Mouse (Mus musculus) neural tube, embryonic 14.5 days (tissue): ENCODE data around the gene Clk2. TPM values are rescaled to one million over a fixed set of nuclear protein-coding genes. Genes with fewer than 3 reads are reported as not detected.
A peak's percentile ranks its signal among the peaks of the same experiment; 100 is the strongest.

Source experiments
- ATAC-seq: fragments of 200-750 bp; cut with Nextera tagmentation; 2 replicates; pipeline ENCODE4 v1.8.0; 2017; ENCODE audit warnings: low read depth, mild to moderate bottlenecking, moderate TSS enrichment, moderate library complexity
- H3K27ac ChIP-seq: fragments of 300-500 bp; sonication (generic); 2 replicates; pipeline ENCODE4 v1.5.1; 2014; ENCODE audit warnings: low read depth, mild to moderate bottlenecking, control low read depth, low read length, moderate library complexity, mixed read lengths
- H3K27me3 ChIP-seq: fragments of 300-500 bp; sonication (generic); 2 replicates; pipeline ENCODE4 v1.6.1; 2014; ENCODE audit warnings: low read length; ENCODE audit not compliant: control insufficient read depth, insufficient read depth
- H3K36me3 ChIP-seq: fragments of 300-500 bp; sonication (generic); 2 replicates; pipeline ENCODE4 v1.6.1; 2014; ENCODE audit warnings: low read length, mixed read lengths; ENCODE audit not compliant: control insufficient read depth, insufficient read depth
- H3K4me1 ChIP-seq: fragments of 300-500 bp; sonication (generic); 2 replicates; pipeline ENCODE4 v1.6.1; 2014; ENCODE audit warnings: low read length; ENCODE audit not compliant: control insufficient read depth, insufficient read depth
- H3K4me2 ChIP-seq: fragments of 300-500 bp; sonication (generic); 2 replicates; pipeline ENCODE4 v1.6.1; 2014; ENCODE audit warnings: mild to moderate bottlenecking, low read depth, low read length, control low read depth
- H3K4me3 ChIP-seq: fragments of 300-500 bp; sonication (generic); 2 replicates; pipeline ENCODE4 v1.5.1; 2014; ENCODE audit warnings: low read depth, low read length, control low read depth, mixed read lengths
- H3K9ac ChIP-seq: fragments of 300-500 bp; sonication (generic); replicated peaks from 2 replicates; pipeline ENCODE4 v1.6.1; 2014; ENCODE audit warnings: low read depth, mild to moderate bottlenecking, control low read depth, low read length, mixed read lengths
- H3K9me3 ChIP-seq: fragments of 300-500 bp; sonication (generic); 2 replicates; pipeline ENCODE4 v1.6.1; 2016; ENCODE audit warnings: low read length; ENCODE audit not compliant: control insufficient read depth
- WGBS: fragments of 180-500 bp; shearing (Covaris S2); extraction: QIAGEN DNeasy Blood & Tissue Kit; methylation state at CpG from one replicate; pipeline ENCODE4 v1.1.7; 2014; 5-methylcytosine and 5-hydroxymethylcytosine counted together
- polyA plus RNA-seq: library from polyadenylated mRNA; unstranded; fragments of >200 nt; fragmentation: Nextera tagmentation; extraction: Ambion mirVana; gene quantifications from 2 replicates; pipeline ENCODE4 v1.2.1, GENCODE M21; 2014

Clk2 gene
- polyA plus RNA-seq, 1 experiment from 2014 or later, result 19.6 TPM

DNA sequence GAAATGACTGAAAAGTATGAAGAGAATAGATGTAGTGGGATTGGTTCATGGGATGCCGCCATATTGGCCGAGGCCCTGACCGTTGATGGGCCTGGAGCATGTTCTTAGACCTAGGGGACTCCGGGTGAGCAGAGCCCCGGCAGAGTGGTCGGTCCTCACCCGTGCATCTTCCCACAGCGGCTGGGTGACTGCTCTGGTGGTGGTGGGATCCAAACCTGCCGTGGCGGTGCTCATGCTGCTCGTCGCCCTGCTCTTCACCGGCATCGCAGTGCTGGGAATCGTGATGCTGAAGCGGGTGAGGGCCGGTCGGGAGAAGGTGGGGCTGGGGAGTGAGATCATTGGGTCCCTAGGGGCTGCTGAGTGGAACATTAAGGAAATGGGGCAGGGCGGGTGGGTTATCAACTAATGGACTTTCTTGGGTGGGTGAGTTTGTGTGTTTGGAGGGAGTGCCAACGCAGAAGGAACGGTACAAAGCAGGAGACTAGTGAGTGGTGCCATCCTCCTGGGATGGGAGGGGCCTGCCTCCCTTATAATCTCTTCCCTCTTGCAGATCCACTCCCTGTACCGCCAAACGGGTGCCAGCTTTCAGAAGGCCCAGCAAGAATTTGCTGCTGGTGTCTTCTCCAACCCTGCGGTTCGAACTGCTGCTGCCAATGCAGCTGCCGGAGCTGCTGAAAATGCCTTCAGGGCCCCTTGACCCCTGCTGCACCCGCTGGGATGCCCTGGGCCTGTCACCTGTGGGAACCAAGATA is 17.3 kb downstream of the Clk2 start:
- peaks cover 22% of the 10 kb centered on the region for H3K36me3 ChIP-seq
- peaks cover 31% of the 10 kb centered on the region for H3K4me1 ChIP-seq
- H3K27ac ChIP-seq, result no peak overlapping the region
- H3K4me2 ChIP-seq, result no peak overlapping the region
- no peak overlapping the region for H3K9ac ChIP-seq
- 90% methylated on average over 27 of the region's 27 CpGs for WGBS
- no peaks in the 10 kb centered on the region for H3K27me3 ChIP-seq
- no peak overlapping the region for H3K4me3 ChIP-seq
- H3K9me3 ChIP-seq, result no peaks in the 10 kb centered on the region
- ATAC-seq, result no peak

- peak; percentile 2; the same call in 1 of the 2 replicates for ATAC-seq
- peak overlapping the region; percentile 71 for H3K9ac ChIP-seq
- H3K4me1 ChIP-seq, result peaks cover 31% of the 10 kb centered on the region
- peak overlapping the region; percentile 91 for H3K27ac ChIP-seq
- no peaks in the 10 kb centered on the region for H3K27me3 ChIP-seq
- WGBS, result 49% methylated on average over 7 of the region's 7 CpGs
- peaks cover 28% of the 10 kb centered on the region for H3K36me3 ChIP-seq
- peak overlapping the region; percentile 99 for H3K4me2 ChIP-seq
- no peaks in the 10 kb centered on the region for H3K9me3 ChIP-seq
- peak overlapping the region; percentile 45 for H3K4me3 ChIP-seq
Measured at GRCm38 (mm10) chr3:89182531-89183057, 18.0 kb downstream of the Clk2 start.

GRCm38 (mm10) chr3:89183058-89183958 is 18.7 kb downstream of the Clk2 start, which contains the start of gene Fam189b:
Gene Fam189b (plus strand): TSS chr3:89183143.
- Histone ChIP-seq H3K4me2 (peak within 1 kb of the TSS; percentile 99), H3K27me3 (no peaks in the 10 kb centered on the region), H3K4me3 (peak within 1 kb of the TSS; percentile 45), H3K27ac (peak within 1 kb of the TSS; percentile 91), H3K4me1 (peaks cover 30% of the 10 kb centered on the region), H3K36me3 (peaks cover 32% of the 10 kb centered on the region), H3K9me3 (no peaks in the 10 kb centered on the region), H3K9ac (peak within 1 kb of the TSS; percentile 71)
- ATAC-seq, result peak; percentile 92
- WGBS, result 7% methylated on average over 39 of the region's 39 CpGs

- no peaks in the 10 kb centered on the region for H3K9me3 ChIP-seq
- H3K36me3 ChIP-seq, result peaks cover 37% of the 10 kb centered on the region
- H3K4me2 ChIP-seq, result peak overlapping the region; percentile 99
- ATAC-seq, result no peak
- peak overlapping the region; percentile 45 for H3K4me3 ChIP-seq
- H3K27ac ChIP-seq, result peak overlapping the region; percentile 91
- peak overlapping the region; percentile 71 for H3K9ac ChIP-seq
- H3K27me3 ChIP-seq, result no peaks in the 10 kb centered on the region
- 83% methylated on average over 6 of the region's 6 CpGs for WGBS
- peaks cover 24% of the 10 kb centered on the region for H3K4me1 ChIP-seq
Measured at GRCm38 (mm10) chr3:89183959-89184315, 19.3 kb downstream of the Clk2 start.

DNA sequence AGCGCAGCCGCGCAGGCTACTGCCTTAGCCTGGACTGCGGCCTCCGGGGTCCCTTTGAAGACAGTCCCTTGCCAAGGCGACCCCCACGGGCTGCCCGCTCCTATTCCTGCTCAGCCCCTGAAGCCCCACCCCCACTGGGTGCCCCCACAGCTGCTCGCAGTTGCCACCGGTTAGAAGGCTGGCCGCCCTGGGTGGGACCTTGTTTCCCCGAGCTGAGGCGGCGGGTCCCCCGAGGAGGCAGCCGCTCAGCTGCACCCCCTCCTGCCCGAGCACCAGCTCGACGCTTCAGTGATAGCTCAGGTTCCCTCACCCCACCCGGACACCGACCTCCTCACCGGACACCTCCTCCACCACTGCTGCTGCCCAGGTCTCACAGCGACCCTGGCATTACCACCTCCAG is 22.6 kb downstream of the Clk2 start:
- Histone ChIP-seq H3K9me3 (no peaks in the 10 kb centered on the region), H3K4me1 (peaks cover 21% of the 10 kb centered on the region), H3K36me3 (0 out of 2 replicates have a peak, but pooled peaks cover 20% of the 10 kb centered on the region), H3K27me3 (no peaks in the 10 kb centered on the region), H3K4me2 (no peak overlapping the region), H3K9ac (no peak overlapping the region), H3K4me3 (no peak overlapping the region), H3K27ac (no peak overlapping the region)
- WGBS, result 40% methylated on average over 23 of the region's 23 CpGs
- ATAC-seq, result no peak

GRCm38 (mm10) chr3:89187690-89188477 is 23.3 kb downstream of the Clk2 start:
- no peak for ATAC-seq
- Histone ChIP-seq H3K36me3 (0 out of 2 replicates have a peak, but pooled peaks cover 18% of the 10 kb centered on the region), H3K27ac (no peak overlapping the region), H3K4me2 (no peak overlapping the region), H3K27me3 (no peaks in the 10 kb centered on the region), H3K9me3 (no peaks in the 10 kb centered on the region), H3K4me1 (peaks cover 17% of the 10 kb centered on the region), H3K4me3 (no peak overlapping the region), H3K9ac (no peak overlapping the region)
- 76% methylated on average over 18 of the region's 18 CpGs for WGBS

GRCm38 (mm10) chr3:89188478-89188875 is 23.9 kb downstream of the Clk2 start:
- H3K9ac ChIP-seq, result no peak overlapping the region
- WGBS, result 77% methylated on average over 12 of the region's 12 CpGs
- H3K4me1 ChIP-seq, result peaks cover 17% of the 10 kb centered on the region
- H3K27me3 ChIP-seq, result no peaks in the 10 kb centered on the region
- no peak overlapping the region for H3K27ac ChIP-seq
- H3K9me3 ChIP-seq, result no peaks in the 10 kb centered on the region
- H3K36me3 ChIP-seq, result 0 out of 2 replicates have a peak, but pooled peaks cover 18% of the 10 kb centered on the region
- H3K4me3 ChIP-seq, result no peak overlapping the region
- no peak overlapping the region for H3K4me2 ChIP-seq
- no peak for ATAC-seq

GRCm38 (mm10) chr3:89190436-89190835 is 25.8 kb downstream of the Clk2 start:
- Histone ChIP-seq H3K9me3 (no peaks in the 10 kb centered on the region), H3K9ac (no peak overlapping the region), H3K4me3 (no peak overlapping the region), H3K27ac (no peak overlapping the region), H3K4me1 (no peaks in the 10 kb centered on the region), H3K36me3 (0 out of 2 replicates have a peak, but pooled peaks cover 18% of the 10 kb centered on the region), H3K4me2 (no peak overlapping the region), H3K27me3 (no peaks in the 10 kb centered on the region)
- 88% methylated on average over 8 of the region's 8 CpGs for WGBS
- no peak for ATAC-seq
